Mouse (Mus musculus) C2C12 (cell line): ENCODE results near the gene Nobox. TPM values are rescaled to one million over a fixed set of nuclear protein-coding genes. Genes with fewer than 3 reads are reported as not detected.

ENCODE experiments used
- H3K27me3 ChIP-seq: one replicate; pipeline ENCODE4 v1.6.1; 2011; ENCODE audit not compliant: control insufficient read depth, insufficient read depth, insufficient read length
- H3K36me3 ChIP-seq: one replicate; pipeline ENCODE4 v1.6.1; 2011; ENCODE audit not compliant: control insufficient read depth, insufficient read depth
- H3K4me3 ChIP-seq: one replicate; pipeline ENCODE4 v1.5.1; 2011; ENCODE audit warnings: mild to moderate bottlenecking, control low read depth; ENCODE audit not compliant: poor library complexity, insufficient read depth, severe bottlenecking
- H3K79me2 ChIP-seq: one replicate; pipeline ENCODE4 v1.6.1; 2011; ENCODE audit not compliant: control insufficient read depth, insufficient read depth
- H3K79me3 ChIP-seq: one replicate; pipeline ENCODE4 v1.6.1; 2011; ENCODE audit warnings: low read depth, control low read depth
- H3ac ChIP-seq: one replicate; pipeline ENCODE3; 2011; ENCODE audit warnings: low read depth; ENCODE audit not compliant: control insufficient read depth, insufficient read length
- CEBPB ChIP-seq: IDR thresholded peaks from one replicate; pipeline ENCODE4 v1.6.1; 2011; ENCODE audit warnings: low read depth, mild to moderate bottlenecking, control low read depth, moderate library complexity
- CTCF ChIP-seq: IDR thresholded peaks from one replicate; pipeline ENCODE4 v1.5.1; 2011; ENCODE audit not compliant: control insufficient read depth, insufficient read depth, insufficient read length
- FOSL1 ChIP-seq: IDR thresholded peaks from one replicate; pipeline ENCODE4 v1.8.0; 2011; ENCODE audit warnings: mild to moderate bottlenecking, low read length; ENCODE audit not compliant: poor library complexity, insufficient read depth, severe bottlenecking
- MAX ChIP-seq: IDR thresholded peaks from one replicate; pipeline ENCODE4 v1.6.1; 2011; ENCODE audit warnings: mild to moderate bottlenecking, control low read depth
- MYOD1 ChIP-seq: IDR thresholded peaks from one replicate; pipeline ENCODE4 v1.6.1; 2011; ENCODE audit warnings: low read depth; ENCODE audit not compliant: control insufficient read depth, insufficient read length
- MYOG ChIP-seq: IDR thresholded peaks from one replicate; pipeline ENCODE4 v1.6.1; 2011; ENCODE audit not compliant: control insufficient read depth, insufficient read length; ENCODE audit errors: extremely low read depth
- USF1 ChIP-seq: IDR thresholded peaks from one replicate; pipeline ENCODE4 v1.6.1; 2011; ENCODE audit warnings: low read depth, mild to moderate bottlenecking, control low read depth, moderate library complexity
- long read RNA-seq, 2 experiments: library from polyadenylated mRNA; unstranded; transcript quantifications; one replicate each; pipeline ENCODE4 v2.0.0; 2019 to 2020
- polyA plus RNA-seq: library from polyadenylated mRNA; unstranded; fragments of >200 nt; fragmentation: generic; extraction: Trizol; gene quantifications from one replicate; pipeline ENCODE4 v1.2.1, GENCODE M21; 2012; ENCODE audit warnings: missing spikeins

The Nobox gene
- not detected for polyA plus RNA-seq
- long read RNA-seq, experiment 1: 0 reads
- long read RNA-seq, experiment 2: 0 reads

DNA sequence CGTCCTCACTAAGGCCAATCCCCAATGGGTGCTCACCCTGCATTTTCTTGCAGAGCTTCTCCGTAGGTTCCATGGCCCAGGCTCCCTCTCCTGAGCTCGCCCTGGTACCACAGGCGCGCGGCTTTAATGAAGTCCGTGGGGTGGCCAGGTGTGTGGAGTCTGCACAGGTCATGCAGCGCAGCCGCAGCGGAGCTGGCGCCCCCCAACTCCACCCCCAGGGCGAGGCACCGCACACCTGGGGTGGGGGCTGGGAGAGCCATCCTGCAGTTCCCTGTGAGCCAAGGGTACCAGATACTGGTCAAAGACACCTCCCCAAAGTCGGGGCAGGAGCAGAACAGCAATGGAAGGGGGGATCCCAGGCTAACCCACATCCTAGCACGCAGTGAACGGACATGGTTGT is at the start of gene Nobox:
Nobox (minus strand) TSS at position 101 of the 400 bp plus-strand sequence.
- Histone ChIP-seq H3K27me3 (no peaks in the 10 kb centered on the region), H3ac (no peak within 1 kb of the TSS), H3K79me3 (no peaks in the 10 kb centered on the region), H3K79me2 (no peaks in the 10 kb centered on the region), H3K4me3 (no peak within 1 kb of the TSS), H3K36me3 (no peaks in the 10 kb centered on the region)
- TF ChIP-seq MYOD1 (no peak), MAX (no peak), CEBPB (no peak), FOSL1 (no peak), MYOG (no peak), USF1 (no peak), CTCF (no peak)

DNA sequence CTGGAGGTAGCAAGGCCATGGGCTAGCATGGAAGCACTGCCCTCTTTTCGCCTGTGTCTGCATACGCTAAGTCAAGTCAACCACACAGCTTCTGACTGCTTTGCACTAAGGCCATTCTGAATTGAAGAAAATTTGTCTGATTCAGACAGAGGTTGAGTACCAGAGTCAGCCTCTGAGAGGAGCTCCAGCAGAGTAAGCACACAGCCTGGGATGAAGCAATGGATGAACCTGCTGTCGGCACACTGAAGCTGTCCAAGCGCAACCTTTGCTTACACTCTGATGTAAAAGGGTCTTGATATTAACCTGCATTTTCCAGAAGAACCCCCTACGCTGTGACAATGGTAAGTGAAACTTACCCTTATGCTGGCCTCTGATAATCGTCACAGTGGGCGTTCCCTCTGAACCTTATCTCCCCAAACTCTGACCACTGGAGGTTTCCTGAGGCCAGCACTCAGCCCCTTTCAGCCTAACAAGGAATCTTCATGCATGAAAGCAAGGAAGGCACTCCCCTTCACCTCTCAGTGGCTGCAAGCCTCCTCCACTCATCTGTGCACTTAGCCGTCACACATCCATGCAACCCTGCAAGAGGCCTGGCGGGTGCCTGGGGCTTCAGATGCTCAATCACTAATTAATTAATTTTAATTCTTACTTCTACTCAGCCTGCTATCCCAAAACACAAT is 45.3 kb upstream of the Nobox start:
- Histone ChIP-seq H3K4me3 (no peak overlapping the region), H3K36me3 (no peaks in the 10 kb centered on the region), H3K27me3 (no peaks in the 10 kb centered on the region), H3ac (no peak overlapping the region), H3K79me3 (no peaks in the 10 kb centered on the region), H3K79me2 (no peaks in the 10 kb centered on the region)
- TF ChIP-seq USF1: no peak
- TF ChIP-seq FOSL1: no peak
- no peak for TF ChIP-seq CTCF
- TF ChIP-seq MAX: no peak
- no peak for TF ChIP-seq MYOG
- TF ChIP-seq CEBPB: no peak
- no peak for TF ChIP-seq MYOD1

DNA sequence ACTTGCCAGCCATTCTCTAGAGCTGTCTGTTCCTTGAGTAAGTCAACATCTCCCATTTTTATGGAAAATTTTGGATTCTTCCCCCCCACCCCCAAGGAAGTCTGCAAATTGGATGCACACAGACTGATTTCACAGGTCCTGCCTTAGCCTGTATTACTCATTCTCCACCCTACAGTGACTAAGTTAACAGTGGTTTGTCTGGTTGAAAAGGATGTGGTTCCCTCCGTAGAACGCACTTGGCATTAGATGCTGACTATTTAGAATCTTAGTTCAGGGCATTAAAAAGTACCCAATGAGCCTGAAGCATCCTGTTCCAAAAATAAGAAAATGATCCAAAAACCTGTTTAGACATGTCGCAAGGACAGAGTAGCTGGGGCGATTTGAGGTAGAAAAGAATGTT is 44.1 kb upstream of the Nobox start:
- H3K79me3 ChIP-seq: no peaks in the 10 kb centered on the region
- no peaks in the 10 kb centered on the region for H3K27me3 ChIP-seq
- no peak overlapping the region for H3K4me3 ChIP-seq
- no peak overlapping the region for H3ac ChIP-seq
- no peaks in the 10 kb centered on the region for H3K79me2 ChIP-seq
- TF ChIP-seq CEBPB: peak; percentile 29
- TF ChIP-seq USF1: no peak
- TF ChIP-seq MYOG: no peak
- TF ChIP-seq FOSL1: peak; percentile 24
- H3K36me3 ChIP-seq: no peaks in the 10 kb centered on the region

GRCm38 (mm10) chr6:43349083-43349482 is 39.7 kb upstream of the Nobox start:
- Histone ChIP-seq H3K79me3 (no peaks in the 10 kb centered on the region), H3K4me3 (no peak overlapping the region), H3K79me2 (no peaks in the 10 kb centered on the region), H3ac (no peak overlapping the region), H3K36me3 (no peaks in the 10 kb centered on the region), H3K27me3 (no peaks in the 10 kb centered on the region)
- no peak for TF ChIP-seq MYOD1
- TF ChIP-seq MYOG: no peak
- TF ChIP-seq CTCF: no peak
- TF ChIP-seq USF1: no peak
- no peak for TF ChIP-seq MAX
- no peak for TF ChIP-seq CEBPB
- TF ChIP-seq FOSL1: no peak

DNA sequence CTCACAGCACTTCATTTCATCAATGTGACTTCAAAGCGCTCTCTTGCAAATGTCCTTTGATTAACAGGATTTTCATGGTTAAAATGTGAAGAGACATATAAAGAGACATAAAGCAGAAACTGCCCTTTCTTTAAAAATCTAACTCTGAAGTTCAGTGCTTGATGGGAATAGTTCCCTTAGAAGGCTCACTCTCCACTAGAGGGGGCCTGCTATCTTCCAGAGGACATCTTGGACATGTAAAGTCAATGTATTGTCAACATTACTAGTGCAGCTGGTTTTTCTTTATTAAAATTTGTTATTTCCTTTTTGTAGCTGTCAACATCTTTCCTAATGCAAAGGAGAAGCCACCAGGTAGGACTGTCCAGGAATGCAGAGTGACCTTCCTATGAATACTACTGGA is 38.3 kb upstream of the Nobox start:
- Histone ChIP-seq H3K27me3 (no peaks in the 10 kb centered on the region), H3K4me3 (no peak overlapping the region), H3K79me2 (no peaks in the 10 kb centered on the region), H3ac (no peak overlapping the region), H3K79me3 (no peaks in the 10 kb centered on the region), H3K36me3 (no peaks in the 10 kb centered on the region)
- TF ChIP-seq USF1: no peak
- TF ChIP-seq CTCF: no peak

GRCm38 (mm10) chr6:43343006-43343405 is 33.7 kb upstream of the Nobox start:
- Histone ChIP-seq H3K27me3 (no peaks in the 10 kb centered on the region), H3K36me3 (no peaks in the 10 kb centered on the region), H3K4me3 (no peak overlapping the region), H3K79me2 (no peaks in the 10 kb centered on the region), H3ac (no peak overlapping the region), H3K79me3 (no peaks in the 10 kb centered on the region)
- TF ChIP-seq CTCF: no peak
- no peak for TF ChIP-seq MYOG
- TF ChIP-seq FOSL1: no peak
- no peak for TF ChIP-seq USF1
- no peak for TF ChIP-seq MYOD1
- no peak for TF ChIP-seq MAX
- no peak for TF ChIP-seq CEBPB
